Mouse (Mus musculus): Measurements from ENCODE around the gene Vsx2.

Vsx2 gene

DNA sequence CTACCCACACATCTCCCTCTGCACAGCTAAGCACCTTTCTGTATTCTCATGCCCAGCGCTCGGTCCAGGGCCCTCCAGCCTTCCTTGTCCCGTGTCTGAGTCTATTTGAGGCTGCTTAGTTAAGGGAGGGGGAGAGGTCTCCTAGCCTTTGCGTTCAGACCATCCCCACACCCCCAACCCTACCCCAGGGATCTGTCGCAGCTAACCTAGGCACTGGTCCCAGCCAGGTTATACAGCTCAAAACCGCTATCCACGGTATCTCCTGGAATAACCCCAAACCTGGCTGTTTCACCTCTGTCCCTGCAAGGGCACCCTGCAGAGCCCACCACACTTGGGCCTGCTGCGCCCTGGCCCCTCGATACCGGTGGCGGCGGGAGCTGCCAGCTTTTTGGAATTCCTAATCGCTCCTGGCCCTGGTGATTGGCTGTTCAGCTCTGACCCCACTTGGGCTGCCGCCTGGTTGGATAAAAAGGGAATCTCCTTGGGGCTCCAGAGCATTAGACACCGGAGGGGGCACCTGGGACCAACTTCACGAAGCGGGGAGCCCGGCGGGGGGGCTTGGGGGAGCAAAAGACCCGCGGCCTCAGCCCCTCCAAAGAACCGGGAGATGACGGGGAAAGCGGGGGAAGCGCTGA, at the start of gene Vsx2:
Gene Vsx2 (plus strand): TSS at position 427 of the 635 bp plus-strand sequence.
- DNase-seq: no peak

DNA sequence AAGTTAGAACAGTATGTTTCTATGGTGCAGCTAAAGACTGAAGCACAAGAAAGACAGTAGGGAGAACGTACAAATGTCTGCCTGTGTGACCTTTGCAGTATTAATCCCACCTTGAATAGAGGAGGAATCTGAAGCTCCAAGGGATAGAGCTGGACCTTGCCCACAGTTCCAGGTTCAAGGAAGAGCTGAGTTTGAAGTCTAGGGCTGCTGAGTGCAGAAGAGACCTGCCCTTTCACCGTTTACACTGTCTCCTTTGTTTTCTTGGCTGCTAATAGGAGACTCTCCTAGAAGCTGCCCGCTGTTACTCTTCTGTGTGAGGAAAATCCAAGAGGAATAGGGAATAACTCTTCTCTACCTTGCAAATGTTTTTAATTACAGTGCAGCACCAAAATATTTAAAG, 45.8 kb upstream of the Vsx2 start:
- DNase-seq: peak; percentile 27 to 29

DNA sequence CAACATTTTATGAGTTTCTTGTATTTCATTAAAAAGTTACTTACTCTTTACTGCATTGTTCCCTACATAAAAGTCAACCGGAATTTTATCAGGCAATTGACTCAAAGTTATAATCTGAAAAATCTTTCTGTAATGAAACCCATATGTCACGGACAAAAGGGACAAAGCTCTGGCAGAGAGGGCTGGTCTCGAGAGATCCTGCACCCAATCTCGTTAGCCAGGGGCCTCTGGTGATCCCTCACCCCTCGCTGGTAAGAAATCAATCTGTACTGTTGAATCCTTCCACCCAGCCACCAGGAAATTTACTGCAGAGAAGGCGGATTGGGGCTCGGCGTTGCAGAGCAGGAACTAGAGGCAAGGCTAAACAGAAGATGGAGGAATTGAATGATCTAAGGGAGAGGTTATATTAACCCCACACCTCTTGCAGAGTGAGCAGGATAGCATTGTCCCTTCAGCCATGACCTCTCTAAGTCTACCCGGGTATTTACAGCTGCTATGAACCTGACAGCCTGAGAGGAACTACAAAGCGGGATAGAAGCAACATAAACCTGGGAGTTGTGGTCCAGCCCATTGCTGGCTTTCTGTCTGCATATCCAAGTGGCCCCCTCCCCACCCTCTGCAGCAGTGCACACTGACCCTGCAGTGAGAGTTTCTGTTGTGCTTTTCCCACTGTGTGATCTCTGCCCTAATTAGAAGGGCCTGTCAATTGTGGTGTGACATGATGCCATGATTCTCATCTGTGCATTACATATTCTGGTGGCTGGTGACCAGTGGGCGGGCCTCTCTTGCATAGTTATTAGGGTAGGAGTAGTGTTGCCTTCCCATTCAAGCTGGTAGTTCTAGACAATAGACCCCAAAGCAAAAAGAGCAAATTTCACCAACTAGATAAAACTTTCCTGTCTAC, 45.2 kb upstream of the Vsx2 start:
- no peak for DNase-seq

DNA sequence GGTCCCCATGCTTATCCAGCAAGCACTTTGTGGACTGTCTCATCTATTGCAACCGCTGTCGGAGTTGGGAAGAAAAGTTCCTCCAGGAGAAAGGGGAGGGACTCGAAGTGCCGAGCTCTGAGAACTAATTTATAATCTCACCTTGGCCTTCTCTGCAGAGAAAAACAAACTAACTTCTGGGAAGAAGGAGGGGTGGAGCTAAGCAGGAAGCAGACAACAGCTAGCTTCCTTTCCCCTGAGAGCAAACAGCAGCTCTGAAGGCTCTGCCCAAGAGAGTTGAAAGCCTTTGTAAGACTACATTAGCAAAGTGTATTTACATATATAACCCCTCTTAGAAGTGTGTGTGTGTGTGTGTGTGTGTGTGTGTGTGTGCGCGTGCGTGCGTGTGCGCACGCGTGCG, 44.1 kb upstream of the Vsx2 start:
- DNase-seq: no peak

DNA sequence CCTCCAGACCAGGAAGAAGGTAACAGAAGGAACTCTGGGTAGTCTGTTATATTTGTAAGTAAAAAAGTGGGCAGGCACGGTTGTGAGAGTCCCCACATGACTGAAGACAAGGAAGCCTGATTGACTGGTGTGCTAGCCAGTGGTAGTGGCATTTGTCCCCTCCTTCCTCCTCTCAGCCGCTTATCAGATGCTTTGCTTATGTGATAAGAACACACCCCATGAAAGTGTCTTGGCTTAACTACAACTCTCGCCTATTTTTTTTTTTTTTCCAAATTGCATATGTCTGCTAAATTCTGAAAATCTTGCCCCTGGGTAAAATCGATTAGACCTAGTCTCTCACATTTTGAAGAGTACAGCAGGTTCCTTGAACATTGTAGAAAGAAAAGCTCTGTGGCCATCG, 39.1 kb upstream of the Vsx2 start:
- no peak for DNase-seq

DNA sequence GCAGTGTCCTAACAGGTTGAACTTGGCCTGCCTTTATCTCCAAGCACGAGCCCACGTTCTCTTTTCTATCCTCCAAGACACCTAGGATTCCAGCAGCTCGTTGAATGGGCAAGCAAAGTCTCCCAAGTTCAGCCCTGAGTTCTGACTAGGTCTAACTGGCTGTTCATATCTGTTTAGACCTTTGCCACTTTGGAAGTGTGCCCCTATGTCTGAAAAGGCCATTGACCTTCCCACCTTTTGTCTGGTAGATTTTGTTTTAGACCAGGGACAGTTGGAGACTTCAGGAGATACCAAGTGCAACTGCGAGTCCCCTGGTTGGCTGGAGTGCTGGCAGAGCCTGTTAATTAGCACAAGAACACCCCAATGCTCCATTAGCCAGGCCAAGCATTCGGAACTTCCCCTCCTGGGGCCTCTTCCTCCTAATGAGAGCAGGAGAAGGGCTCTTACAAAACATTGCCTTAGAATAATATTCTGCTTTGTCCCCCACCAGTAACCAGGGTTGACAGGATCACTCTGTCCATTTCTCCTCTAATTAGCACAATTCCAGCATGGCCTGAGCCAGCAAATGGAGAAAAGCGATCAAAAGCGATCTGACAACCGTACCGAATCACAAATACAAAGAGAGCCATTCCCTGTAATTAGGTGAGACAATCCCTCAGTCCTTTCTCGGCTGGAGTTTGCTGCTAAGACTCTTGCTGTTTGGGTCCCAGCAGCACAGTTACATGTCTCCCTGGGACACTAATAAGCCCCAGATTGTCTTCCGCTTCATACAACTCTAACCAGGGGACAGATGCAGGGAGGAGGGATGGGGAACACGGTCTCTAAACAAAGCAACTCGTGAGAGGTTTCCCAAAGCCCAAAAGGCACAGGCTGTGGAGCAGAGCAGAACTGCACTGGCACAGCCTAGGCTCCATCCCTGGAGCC, 37.4 kb upstream of the Vsx2 start:
- DNase-seq: no peak

DNA sequence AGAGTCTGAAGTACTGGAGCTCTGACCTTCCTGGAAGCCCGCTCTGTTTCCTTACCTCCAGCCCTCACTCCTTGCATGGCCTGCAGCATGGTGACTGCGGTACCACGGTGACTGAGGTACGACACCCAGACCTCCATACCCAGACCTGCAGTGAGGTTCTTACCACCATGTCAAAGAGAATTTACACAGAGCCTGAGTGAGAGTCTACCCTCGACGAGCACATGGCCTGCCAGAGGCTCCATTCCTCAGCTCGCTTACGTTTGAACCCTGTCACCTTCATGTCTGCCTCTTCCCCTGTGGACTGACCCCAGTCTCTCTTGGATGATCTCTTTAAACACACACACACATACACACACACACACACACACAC, 36.7 kb upstream of the Vsx2 start:
- DNase-seq: no peak

DNA sequence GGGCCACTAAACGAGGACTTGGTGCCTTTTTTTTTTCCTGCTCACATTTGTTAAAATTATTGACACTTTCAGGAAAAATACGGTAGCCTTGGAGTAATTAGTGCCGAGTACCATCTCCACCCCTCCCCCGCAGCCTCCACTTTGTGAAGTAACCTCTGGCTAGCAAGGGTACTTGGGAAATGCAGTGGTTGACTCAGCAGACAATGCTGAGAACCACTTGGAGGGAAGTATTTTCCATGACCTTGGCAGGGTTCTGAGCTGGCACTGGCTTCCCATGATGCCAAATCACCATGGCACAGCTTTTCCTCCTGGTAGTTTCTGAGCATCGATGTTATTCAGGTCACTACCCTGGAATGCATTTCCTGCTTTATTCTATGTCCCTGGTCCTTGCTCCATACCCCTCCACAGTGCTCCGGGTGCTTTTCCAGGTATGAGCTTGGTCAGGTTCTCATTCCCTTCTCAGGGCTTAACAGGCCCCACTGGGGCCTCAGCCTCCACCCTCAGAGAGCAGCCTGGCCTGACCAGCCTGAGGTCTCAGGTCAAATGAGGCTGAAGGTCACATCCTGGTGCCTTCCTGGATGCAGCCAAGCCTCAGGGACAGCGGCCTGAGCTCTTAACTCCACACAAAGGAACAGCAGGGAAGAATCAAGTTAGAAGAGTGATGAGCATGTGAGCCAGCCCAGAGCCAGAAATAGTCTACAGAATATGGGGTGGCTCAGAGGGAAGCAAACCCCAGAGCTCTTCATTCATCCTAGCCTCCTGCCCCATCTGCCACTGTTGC, 35.7 kb upstream of the Vsx2 start:
- DNase-seq: no peak

DNA sequence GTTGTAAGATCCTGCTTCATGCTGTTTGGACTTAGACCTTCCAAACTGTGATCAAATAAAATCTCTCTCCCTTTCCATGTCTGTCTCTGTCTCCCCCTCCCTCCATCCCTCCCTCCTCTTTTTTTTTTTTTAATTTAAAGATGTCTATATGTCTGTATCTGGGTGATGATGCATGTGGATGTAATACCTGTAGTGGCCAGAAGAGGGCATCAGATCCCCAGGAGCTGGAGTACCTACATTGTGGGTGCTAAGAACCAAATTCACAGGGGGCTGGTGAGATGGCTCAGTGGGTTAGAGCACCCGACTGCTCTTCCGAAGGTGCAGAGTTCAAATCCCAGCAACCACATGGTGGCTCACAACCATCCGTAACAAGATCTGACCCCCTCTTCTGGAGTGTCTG, 30.0 kb upstream of the Vsx2 start:
- DNase-seq: peak in 1 of 2 experiments; percentile 28

DNA sequence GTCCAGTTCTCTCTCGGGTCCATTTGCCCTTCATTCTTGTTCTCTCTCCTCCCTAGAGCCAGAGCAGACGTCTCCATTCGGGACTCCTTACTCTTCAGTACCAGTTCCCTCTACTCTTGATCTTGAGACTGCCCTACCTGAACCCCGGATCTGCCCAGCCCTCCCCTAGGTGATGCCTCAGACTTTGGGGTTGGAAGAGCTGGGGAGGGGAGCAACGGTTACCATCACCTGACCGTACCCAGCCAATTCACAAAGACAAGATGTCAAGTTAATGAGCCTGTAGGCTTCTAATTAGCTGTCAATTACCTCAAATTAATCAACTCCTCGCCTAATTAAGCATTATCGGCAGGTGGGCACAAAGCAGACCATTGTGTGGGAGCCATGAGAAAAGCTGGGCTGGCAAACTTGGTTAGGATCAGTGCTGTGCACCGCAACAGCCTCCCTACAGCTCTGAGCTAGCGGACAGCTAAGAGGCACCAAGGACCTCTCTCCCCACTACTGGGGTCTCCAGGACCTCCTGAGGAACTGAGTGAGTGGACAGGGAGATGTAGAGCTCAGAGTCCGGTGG, 28.1 kb upstream of the Vsx2 start:
- DNase-seq: no peak

DNA sequence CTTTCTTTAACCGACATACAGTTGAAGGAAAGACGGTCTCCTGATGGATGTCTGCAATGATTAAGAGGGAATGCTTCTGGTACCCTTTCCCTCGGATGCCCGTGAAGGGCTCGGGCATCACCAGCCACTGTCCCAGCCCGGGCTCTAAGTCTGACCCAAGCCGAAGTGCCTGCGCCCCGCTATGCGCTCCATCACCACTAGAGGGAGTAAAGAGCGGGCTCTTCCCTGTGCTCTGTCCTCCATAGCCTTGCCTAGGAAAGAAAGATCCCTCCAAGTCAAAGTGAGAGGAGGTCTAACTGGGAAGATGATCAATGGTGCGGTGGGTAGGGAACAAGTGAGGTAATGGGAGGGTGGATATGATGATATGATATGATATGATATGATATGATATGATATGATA, 23.5 kb upstream of the Vsx2 start:
- DNase-seq: peak; percentile 35 to 65

DNA sequence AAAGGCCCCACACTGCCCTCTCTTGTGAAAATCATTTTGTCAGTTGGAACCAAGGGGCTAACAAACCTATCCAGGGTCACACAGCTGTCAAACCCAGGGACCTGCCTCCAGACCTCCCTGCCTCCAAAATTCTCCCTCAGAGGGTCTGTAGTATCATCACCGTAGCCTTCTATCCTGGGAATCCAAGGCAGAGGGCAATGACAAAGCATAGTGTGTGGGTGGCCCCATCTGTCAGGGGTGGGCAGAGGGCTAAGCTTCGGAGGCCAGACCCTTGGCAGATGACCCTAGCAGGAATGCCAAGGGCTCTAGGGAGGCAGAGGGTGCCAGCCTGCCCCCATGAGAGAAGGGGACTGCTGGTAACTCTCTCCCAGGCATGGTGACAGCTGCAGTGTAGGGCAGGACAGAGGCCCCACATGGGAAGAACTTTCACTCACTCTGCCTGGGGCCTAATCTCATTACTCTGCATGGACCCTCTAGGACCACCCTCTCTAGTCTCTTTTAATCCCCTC, 22.9 kb upstream of the Vsx2 start:
- DNase-seq: no peak

DNA sequence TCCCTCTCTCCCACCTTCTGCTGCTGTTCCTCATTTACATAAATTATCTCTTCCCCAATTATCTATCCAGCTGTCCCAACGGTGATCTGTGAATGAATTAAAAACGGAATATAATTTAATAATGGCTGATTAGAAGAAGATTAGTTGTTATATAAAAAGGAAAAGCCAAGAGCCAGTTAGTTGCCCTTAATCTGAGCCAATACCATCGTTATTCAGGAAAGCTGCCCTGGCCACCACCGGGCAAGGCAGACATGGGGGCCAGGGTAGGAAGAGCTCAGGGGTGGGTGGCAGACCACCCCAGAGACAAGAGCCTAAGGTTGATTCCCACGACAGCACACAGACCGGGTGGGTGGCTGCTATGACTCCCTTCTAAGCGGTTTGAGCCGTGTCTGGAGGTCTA, 21.3 kb upstream of the Vsx2 start:
- DNase-seq: no peak

DNA sequence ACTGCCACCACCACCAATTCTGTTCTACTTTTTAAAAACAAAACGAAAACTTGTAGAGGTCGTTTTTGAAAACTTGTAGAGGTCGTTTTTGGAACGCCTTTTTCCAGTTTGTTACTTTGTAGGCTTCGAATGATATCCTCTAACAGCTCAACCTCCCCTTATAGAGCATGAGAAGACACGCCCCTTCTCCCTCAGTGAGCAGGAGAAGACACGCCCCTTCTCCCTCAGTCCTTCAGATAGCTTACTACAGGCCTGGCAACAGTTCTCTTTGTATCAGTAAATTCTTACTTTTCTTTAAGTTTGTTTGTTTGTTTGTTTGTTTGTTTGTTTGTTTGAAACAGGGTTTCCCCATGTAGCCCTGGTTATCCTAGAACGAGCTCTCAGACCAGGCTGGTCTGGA, 14.3 kb upstream of the Vsx2 start:
- no peak for DNase-seq

DNA sequence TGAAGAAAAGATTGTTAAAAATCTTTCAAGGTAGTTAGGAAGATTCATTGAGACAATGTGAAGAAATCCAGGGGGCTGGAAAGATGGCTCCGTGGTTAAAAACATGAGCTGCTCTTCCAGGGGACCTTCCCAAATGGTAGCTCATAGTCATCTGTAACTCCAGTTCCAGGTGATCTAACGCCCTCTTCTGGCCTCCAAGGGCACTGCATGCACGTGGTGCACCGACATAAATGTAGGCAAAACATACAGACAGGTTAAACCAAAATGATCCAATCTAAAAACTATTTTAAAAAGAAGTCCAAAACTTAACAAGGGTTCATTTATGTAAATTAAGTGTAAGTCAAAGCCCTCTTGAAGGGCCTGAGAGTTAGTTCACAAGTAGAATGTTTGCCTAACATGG, 7.0 kb upstream of the Vsx2 start:
- no peak for DNase-seq

DNA sequence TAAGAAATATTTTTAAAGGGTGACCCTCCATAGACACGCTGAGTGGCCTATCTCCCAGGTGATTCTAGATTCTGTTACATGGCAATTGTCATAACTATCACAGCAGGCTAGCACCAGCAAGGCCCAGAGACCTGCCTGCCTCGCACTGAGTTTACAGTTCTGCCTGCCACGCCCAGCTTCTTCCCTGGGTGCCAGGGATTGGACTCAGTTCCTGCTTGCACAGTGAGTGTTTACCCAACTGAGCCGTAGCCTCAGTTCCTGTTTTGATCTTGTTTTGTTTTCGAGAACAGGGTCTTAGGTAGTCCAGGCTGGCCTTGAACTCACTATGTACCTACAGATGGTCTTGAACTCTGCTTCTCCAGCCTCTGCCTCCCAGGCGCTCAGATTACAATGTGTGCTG, 2.0 kb upstream of the Vsx2 start:
- DNase-seq: no peak

DNA sequence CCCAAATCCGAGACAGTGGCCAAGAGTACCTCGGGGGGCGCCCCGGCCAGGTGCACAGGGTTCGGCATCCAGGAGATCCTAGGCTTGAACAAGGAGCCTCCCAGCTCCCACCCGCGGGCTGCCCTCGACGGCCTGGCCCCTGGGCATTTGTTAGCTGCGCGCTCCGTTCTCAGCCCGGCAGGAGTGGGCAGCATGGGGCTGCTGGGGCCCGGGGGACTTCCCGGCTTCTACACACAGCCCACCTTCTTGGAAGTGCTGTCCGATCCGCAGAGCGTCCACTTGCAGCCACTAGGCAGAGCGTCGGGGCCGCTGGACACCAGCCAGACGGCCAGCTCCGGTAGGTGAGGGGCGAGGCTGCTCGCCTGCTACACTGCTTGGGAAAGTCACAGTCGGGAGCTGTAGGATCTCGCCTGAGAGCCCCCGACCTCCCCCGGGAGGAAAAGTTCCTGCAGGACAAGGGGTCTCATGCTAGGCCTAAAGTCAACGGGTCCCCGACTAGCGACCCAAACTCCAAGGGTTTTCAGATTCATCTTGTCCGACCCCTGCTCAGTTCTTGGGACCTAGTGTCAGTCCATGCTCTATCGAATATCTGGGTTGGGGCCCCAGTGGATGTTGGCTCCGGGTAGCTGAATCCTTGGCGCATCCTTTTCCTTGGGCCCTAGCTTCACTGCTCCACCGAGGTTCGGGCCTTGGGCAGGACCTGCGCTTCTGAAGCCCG, 573 bp downstream of the Vsx2 start:
- DNase-seq: no peak

DNA sequence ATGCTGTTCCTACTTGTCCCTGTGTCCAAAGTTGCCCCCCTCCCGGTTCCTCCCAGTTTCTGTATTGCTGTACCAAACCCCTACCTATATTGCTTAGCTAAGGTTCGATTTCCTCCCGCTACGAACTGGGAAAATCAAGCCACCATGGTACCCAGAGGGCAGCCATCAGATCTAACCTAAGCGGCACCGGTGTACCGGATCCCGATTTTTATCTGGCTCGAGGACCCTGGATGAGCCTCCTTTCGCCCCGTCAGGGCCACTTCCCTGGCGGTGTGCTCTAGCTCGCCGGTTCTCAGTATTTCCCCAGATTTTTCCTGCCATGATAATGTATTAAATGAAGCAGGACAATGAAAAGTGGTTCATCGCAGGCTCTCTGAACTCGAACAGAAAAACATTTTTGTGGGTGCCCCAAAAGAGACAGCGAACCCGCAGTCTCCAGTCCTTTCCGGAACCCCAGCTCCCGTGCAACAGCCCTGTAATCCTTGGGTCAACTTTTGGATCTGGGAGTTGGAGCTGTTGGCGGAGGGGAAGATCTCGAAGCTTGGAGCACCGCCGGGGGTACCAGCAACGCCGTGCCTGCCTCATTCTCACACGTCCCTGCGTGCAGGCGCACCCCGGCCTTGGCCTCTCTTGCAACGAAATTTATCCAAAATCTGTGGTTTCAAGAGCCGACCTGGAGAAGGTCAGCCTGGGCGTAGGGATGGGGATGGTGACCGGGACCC, 1.3 kb downstream of the Vsx2 start:
- DNase-seq: no peak

DNA sequence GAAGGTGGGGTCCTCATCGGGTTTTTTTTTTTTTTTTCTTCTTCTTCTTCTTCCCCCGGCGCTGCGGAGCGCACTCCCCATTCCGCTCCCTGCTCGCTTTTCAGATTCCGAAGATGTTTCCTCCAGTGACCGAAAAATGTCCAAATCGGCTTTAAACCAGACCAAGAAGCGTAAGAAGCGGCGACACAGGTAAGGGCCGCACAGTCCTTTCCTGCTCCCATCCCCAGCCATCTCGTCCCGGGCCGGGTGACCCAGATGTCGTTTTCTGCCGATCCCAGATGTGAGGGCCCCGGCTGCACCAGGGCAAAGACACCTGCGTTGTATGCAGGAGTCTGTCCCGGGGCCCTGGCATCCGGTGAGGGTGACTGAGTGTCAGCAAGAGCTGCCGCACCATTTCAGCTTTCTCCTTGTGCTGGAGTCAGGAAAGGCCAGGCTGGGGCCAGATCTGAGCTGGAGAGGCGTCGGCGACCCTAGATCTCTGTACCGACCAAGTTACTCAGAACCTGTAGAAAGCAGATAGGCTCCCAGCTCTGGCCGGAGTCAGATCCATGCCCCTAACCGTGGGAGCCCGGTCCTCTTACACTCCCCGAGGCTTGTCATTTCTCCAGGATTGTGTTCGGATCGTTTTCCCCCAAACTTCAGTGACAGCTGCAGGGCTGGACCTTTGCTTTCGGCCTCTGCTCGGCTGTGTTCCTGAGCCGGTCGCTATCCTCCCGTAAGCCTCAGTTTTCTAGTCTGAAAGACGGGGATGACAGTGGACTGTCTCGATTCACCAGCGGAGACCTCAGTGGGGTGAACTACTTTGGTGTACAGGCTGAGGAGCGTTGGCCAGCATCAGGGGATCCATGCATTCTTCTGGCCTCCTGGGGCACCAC, 2.1 kb downstream of the Vsx2 start:
- DNase-seq: no peak

DNA sequence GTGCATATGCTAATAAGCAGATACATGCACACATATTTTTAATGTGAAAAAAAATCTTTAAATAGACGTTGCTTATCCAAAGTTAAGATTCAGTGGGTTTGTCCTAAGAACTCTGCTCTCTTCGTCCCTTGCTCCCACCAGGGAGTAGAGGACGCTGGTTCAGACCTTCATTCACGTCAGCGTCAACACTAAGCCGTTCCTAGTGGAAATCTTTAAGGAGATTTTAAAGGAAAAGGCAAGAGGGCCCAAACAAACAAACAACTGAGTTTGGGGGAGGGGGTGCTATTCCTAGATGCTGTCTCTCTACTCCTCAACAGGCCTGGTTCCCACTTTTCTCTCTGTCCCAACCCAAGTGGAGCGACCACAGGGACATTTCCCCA, 2.8 kb downstream of the Vsx2 start:
- no peak for DNase-seq
